Mouse (Mus musculus): ENCODE results near the gene Slc27a4. TPM values are rescaled to one million over a fixed set of nuclear protein-coding genes. Genes with fewer than 3 reads are reported as not detected.

The Slc27a4 gene
- polyA plus RNA-seq, 1 experiment = 60.2 TPM

- no peak for DNase-seq (ENCODE audit: extremely low spot score in 1 of 2, low spot score in 1 of 2)
These were observed 53.3 kb downstream of the Slc27a4 start for GRCm38 (mm10) chr2:29855585-29856210.

GRCm38 (mm10) chr2:29856451-29857260, 54.2 kb downstream of the Slc27a4 start:
- DNase-seq (ENCODE audit: extremely low spot score in 1 of 2, low spot score in 1 of 2) = no peak

GRCm38 (mm10) chr2:29857341-29857740, 54.9 kb downstream of the Slc27a4 start:
- DNase-seq (ENCODE audit: extremely low spot score in 1 of 2, low spot score in 1 of 2) = no peak

GRCm38 (mm10) chr2:29857967-29858366, 55.5 kb downstream of the Slc27a4 start:
- DNase-seq (ENCODE audit: extremely low spot score in 1 of 2, low spot score in 1 of 2) = no peak

GRCm38 (mm10) chr2:29858748-29859473, 56.5 kb downstream of the Slc27a4 start:
- DNase-seq (ENCODE audit: extremely low spot score in 1 of 2, low spot score in 1 of 2) = peak in 1 of 2 experiments; percentile 69

GRCm38 (mm10) chr2:29865125-29865524, 62.7 kb downstream of the Slc27a4 start:
- no peak for DNase-seq (ENCODE audit: extremely low spot score in 1 of 2, low spot score in 1 of 2)

Other genes starting within 250 kb of the Slc27a4 start
- gene Rapgef1, start 182.9 kb upstream of the Slc27a4 start, polyA plus RNA-seq (2012; rRNA removed) = 74.6 and 80.1 TPM in 2 replicates
- 0.32 and 0.38 TPM in 2 replicates for gene Gm13420, start 50.9 kb upstream of the Slc27a4 start, polyA plus RNA-seq (2012; rRNA removed)
- gene Gm13547, start 43.3 kb upstream of the Slc27a4 start, polyA plus RNA-seq (2012; rRNA removed) = not detected in 2 replicates
- gene Coq4, start 15.1 kb upstream of the Slc27a4 start, polyA plus RNA-seq (2012; rRNA removed) = 42.3 and 42.7 TPM in 2 replicates
- gene Trub2, start 14.1 kb upstream of the Slc27a4 start, polyA plus RNA-seq (2012; rRNA removed) = 37.5 and 40.1 TPM in 2 replicates
- 56.4 and 68.3 TPM in 2 replicates for gene Urm1, start 17.4 kb downstream of the Slc27a4 start, polyA plus RNA-seq (2012; rRNA removed)
- gene Cercam, start 66.5 kb downstream of the Slc27a4 start, polyA plus RNA-seq (2012; rRNA removed) = 15.9 and 16.2 TPM in 2 replicates
- gene Odf2, start 86.6 kb downstream of the Slc27a4 start, polyA plus RNA-seq (2012; rRNA removed) = 177 and 198 TPM in 2 replicates
- gene Gle1, start 132.8 kb downstream of the Slc27a4 start, polyA plus RNA-seq (2012; rRNA removed) = 50.4 and 60.2 TPM in 2 replicates
- 610 and 785 TPM in 2 replicates for gene Sptan1, start 162.9 kb downstream of the Slc27a4 start, polyA plus RNA-seq (2012; rRNA removed)
- 52.7 and 54.8 TPM in 2 replicates for gene Wdr34, start 246.2 kb downstream of the Slc27a4 start, polyA plus RNA-seq (2012; rRNA removed)

Data from frontal cortex, adult 2 months (tissue).